Mouse (Mus musculus) forebrain, embryonic 11.5 days (tissue): ENCODE results near the gene Gli2. TPM values are rescaled to one million over a fixed set of nuclear protein-coding genes. Genes with fewer than 3 reads are reported as not detected.

Experiments
- ATAC-seq: fragments of 200-750 bp; cut with Nextera tagmentation; replicated peaks from 2 replicates; pipeline ENCODE4 v1.8.0; 2017; ENCODE audit warnings: moderate TSS enrichment; ENCODE audit not compliant: low FRiP score
- DNase-seq: peaks from one replicate; pipeline ENCODE4 v3.0.0-alpha.2; 2017; ENCODE audit warnings: low spot score
- H3K27ac ChIP-seq: fragments of 300-500 bp; sonication (generic); 2 replicates; pipeline ENCODE4 v1.5.1; 2014; ENCODE audit warnings: low read depth, low read length
- H3K27me3 ChIP-seq: fragments of 300-500 bp; sonication (generic); 2 replicates; pipeline ENCODE4 v1.6.1; 2014; ENCODE audit warnings: mild to moderate bottlenecking, low read length, mixed read lengths; ENCODE audit not compliant: control insufficient read depth, insufficient read depth
- H3K36me3 ChIP-seq: fragments of 300-500 bp; sonication (generic); 2 replicates; pipeline ENCODE4 v1.6.1; 2014; ENCODE audit warnings: mild to moderate bottlenecking, low read length, moderate library complexity, mixed read lengths; ENCODE audit not compliant: control insufficient read depth, insufficient read depth
- H3K4me1 ChIP-seq: fragments of 300-500 bp; sonication (generic); replicated peaks from 2 replicates; pipeline ENCODE4 v1.6.1; 2014; ENCODE audit warnings: low read length, mixed read lengths; ENCODE audit not compliant: control insufficient read depth, insufficient read depth
- H3K4me2 ChIP-seq: fragments of 300-500 bp; sonication (generic); 2 replicates; pipeline ENCODE4 v1.6.1; 2014; ENCODE audit warnings: low read depth, mild to moderate bottlenecking, low read length, moderate library complexity, mixed read lengths; ENCODE audit not compliant: severe bottlenecking
- H3K4me3 ChIP-seq: fragments of 300-500 bp; sonication (generic); 2 replicates; pipeline ENCODE4 v1.5.1; 2014; ENCODE audit warnings: low read depth, low read length
- H3K9ac ChIP-seq: fragments of 300-500 bp; sonication (generic); 2 replicates; pipeline ENCODE4 v1.6.1; 2014; ENCODE audit warnings: low read length
- H3K9me3 ChIP-seq: fragments of 300-500 bp; sonication (generic); 2 replicates; pipeline ENCODE4 v1.6.1; 2016; ENCODE audit warnings: low read length, mixed read lengths; ENCODE audit not compliant: control insufficient read depth
- WGBS: fragments of 180-500 bp; shearing (Covaris S2); extraction: QIAGEN DNeasy Blood & Tissue Kit; methylation state at CpG from one replicate; pipeline ENCODE4 v1.1.7; 2014; 5-methylcytosine and 5-hydroxymethylcytosine counted together
- polyA plus RNA-seq: library from polyadenylated mRNA; unstranded; fragments of >200 nt; fragmentation: Nextera tagmentation; extraction: Ambion mirVana; gene quantifications from 2 replicates; pipeline ENCODE4 v1.2.1, GENCODE M21; 2014

The Gli2 gene
- polyA plus RNA-seq, 1 experiment from 2014 or later = 16.3 TPM

DNA sequence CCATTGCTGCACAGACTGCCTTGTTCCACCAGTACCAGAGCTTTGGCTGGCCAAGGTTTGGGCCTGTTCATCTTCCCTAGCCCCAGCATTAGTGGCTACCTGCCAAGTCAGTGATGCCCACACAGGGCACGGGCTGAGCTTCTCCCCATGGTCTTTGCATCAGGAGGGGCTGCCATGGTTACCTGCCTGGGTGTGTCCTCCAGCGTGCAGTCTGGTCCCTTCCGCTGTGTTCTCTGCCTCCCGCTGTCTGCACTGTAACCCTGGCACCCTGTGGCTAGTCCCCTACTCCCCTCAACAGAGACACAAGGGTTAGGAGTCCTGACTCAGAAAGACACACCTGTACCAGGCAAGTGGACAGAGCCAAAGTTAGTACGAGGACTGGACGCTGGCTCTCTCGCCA lies 24.5 kb upstream of the Gli2 start:
- no peak overlapping the region for H3K4me3 ChIP-seq
- DNase-seq (no peak), ATAC-seq (no peak)
- H3K27me3 ChIP-seq = no peaks in the 10 kb centered on the region
- 86% methylated on average over 7 of the region's 7 CpGs for WGBS
- 0 out of 2 replicates have a peak, but pooled peaks cover 2% of the 10 kb centered on the region for H3K4me1 ChIP-seq
- H3K36me3 ChIP-seq = no peaks in the 10 kb centered on the region
- H3K4me2 ChIP-seq = no peak overlapping the region
- H3K9ac ChIP-seq = no peak overlapping the region
- no peaks in the 10 kb centered on the region for H3K9me3 ChIP-seq
- H3K27ac ChIP-seq = no peak overlapping the region

DNA sequence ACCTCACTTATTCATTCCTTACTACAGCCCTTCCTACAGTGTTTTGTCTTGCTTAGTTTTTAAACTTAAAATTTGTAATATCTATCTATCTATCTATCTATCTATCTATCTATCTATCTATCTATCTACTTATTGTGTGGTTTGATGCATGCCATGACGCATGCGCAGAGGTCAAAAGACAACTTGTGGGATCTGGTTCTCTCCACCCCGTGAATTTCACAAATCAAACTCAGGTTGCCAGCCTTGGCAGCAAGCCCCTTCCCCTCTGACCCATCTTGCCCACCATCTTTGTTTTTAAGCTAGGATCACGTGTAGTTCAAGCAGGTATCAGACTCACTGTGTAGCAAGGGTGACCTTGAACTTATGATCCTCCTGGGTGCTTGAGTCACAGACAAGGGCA lies 22.9 kb upstream of the Gli2 start:
- H3K36me3 ChIP-seq = no peaks in the 10 kb centered on the region
- no peak overlapping the region for H3K4me3 ChIP-seq
- WGBS = 73% methylated on average over 4 of the region's 4 CpGs
- H3K4me2 ChIP-seq = no peak overlapping the region
- no peaks in the 10 kb centered on the region for H3K9me3 ChIP-seq
- H3K27me3 ChIP-seq = no peaks in the 10 kb centered on the region
- no peak for DNase-seq
- no peak overlapping the region for H3K9ac ChIP-seq
- H3K27ac ChIP-seq = no peak overlapping the region
- ATAC-seq = no peak
- no peaks in the 10 kb centered on the region for H3K4me1 ChIP-seq

DNA sequence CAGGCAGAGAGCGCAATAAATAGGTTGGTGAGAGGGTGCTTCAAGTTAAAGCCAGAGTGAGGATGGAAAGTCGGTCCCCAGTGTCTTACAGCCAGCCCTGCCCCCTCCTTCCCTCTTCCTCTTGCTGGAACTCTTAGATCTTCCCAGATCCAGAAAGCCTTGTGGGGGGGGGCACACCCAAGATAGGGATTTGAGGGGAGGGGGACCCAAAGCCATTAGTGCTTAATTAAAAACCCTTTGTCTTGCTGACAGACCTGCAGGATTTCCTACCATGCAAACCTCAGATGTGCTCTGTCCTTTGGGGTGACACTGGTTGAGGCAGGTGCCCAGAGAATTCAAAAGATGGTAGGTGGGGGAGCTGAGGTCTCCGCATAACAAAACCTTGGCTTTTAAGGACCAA lies 22.5 kb upstream of the Gli2 start:
- Histone ChIP-seq H3K9ac (no peak overlapping the region), H3K36me3 (no peaks in the 10 kb centered on the region), H3K27ac (no peak overlapping the region), H3K4me1 (no peaks in the 10 kb centered on the region), H3K4me3 (no peak overlapping the region), H3K9me3 (no peaks in the 10 kb centered on the region), H3K4me2 (no peak overlapping the region), H3K27me3 (no peaks in the 10 kb centered on the region)
- 50% methylated on average over 3 of the region's 3 CpGs for WGBS
- ATAC-seq = no peak
- no peak for DNase-seq

DNA sequence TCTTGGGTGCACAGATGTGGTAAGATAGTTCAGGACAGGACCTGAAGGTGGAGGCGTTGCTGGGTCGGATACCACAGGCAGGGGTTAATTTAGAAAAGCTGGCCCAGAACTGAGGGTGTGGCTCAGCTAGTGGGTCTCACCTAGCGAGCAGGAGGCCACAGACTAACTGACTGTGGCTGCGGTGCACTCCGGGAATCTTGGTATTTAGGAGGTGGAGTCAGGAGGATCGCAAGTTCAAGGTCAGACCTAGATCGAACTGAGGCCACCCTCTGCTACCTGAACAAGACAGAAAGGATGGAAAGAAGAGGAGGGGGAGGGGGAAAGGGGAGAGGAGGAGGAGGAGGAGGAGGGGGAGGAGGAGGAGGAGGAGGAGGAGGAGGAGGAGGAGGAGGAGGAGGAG lies 22.1 kb upstream of the Gli2 start:
- Histone ChIP-seq H3K9ac (no peak overlapping the region), H3K4me1 (no peaks in the 10 kb centered on the region), H3K4me3 (no peak overlapping the region), H3K36me3 (no peaks in the 10 kb centered on the region), H3K9me3 (no peaks in the 10 kb centered on the region), H3K27ac (no peak overlapping the region), H3K4me2 (no peak overlapping the region), H3K27me3 (no peaks in the 10 kb centered on the region)
- DNase-seq = no peak
- WGBS = 47% methylated on average over 7 of the region's 7 CpGs
- ATAC-seq = no peak

DNA sequence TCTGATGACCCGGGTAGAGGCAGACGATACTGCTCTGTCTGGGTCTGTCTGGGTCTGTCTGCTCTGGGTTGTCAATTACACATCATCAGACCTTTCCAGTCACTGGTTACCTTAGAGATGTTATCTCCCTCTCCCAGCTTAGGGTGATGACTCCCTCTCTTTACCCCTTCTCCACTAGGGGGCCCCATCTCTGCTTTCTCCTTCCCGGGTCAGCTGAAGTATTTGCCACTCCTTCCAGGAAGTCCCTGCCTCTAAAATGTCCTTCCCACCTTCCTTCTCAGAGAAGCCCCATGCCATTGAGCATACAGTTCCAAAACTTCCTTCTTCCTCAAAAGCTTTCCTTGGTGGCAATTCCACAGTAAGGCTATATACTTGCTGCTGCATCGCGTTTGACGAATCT lies 21.5 kb upstream of the Gli2 start:
- Histone ChIP-seq H3K4me2 (no peak overlapping the region), H3K9me3 (no peaks in the 10 kb centered on the region), H3K4me3 (no peak overlapping the region), H3K9ac (no peak overlapping the region), H3K27ac (no peak overlapping the region), H3K36me3 (no peaks in the 10 kb centered on the region), H3K4me1 (no peaks in the 10 kb centered on the region), H3K27me3 (no peaks in the 10 kb centered on the region)
- WGBS = 71% methylated on average over 6 of the region's 6 CpGs
- no peak for DNase-seq
- ATAC-seq = no peak

- DNase-seq = no peak
- Histone ChIP-seq H3K36me3 (no peaks in the 10 kb centered on the region), H3K9ac (no peak overlapping the region), H3K9me3 (no peaks in the 10 kb centered on the region), H3K4me1 (no peaks in the 10 kb centered on the region), H3K4me2 (no peak overlapping the region), H3K27ac (no peak overlapping the region), H3K4me3 (no peak overlapping the region), H3K27me3 (no peaks in the 10 kb centered on the region)
- 89% methylated on average over 7 of the region's 7 CpGs for WGBS
- ATAC-seq = no peak
These were observed 20.5 kb upstream of the Gli2 start for GRCm38 (mm10) chr1:119073876-119074275.

DNA sequence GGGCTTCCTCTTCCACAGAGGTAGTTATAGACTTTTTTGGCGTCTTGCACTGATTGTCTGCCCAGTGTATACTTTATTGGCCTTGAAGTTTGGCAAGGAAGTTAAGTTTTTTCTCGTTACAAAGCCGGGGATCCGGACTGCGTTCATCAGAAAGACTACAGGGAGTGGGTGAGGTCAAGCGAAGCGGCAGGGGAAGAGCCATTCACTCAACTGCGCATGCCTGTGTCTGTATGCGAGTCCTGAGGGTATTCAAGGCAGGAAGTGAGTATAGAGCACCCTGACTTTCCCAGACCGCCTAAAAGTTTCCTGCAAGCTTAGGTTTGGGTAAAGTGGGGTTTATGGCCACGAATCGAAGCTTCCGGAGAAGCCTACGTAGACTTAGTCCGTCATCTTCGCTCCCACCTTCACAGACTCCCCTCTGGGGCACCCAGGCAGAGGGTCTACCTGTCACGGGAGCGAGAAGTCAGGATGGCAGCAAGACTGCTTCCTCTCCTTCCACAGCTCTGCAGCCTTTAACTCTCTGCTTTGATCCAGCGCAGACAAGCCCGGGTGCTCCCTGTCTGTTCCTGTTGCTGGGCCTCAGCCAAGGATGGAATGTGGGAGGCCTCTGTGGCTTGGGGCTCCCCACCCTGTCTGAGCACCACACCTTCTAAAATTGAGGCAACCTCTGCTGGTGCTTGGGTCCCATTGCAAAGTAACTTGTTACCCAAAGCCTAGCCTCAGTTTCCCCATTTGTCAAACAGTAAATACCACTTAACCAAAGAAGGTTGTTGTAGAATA lies 11.7 kb upstream of the Gli2 start:
- 85% methylated on average over 20 of the region's 20 CpGs for WGBS
- H3K4me2 ChIP-seq = no peak overlapping the region

DNA sequence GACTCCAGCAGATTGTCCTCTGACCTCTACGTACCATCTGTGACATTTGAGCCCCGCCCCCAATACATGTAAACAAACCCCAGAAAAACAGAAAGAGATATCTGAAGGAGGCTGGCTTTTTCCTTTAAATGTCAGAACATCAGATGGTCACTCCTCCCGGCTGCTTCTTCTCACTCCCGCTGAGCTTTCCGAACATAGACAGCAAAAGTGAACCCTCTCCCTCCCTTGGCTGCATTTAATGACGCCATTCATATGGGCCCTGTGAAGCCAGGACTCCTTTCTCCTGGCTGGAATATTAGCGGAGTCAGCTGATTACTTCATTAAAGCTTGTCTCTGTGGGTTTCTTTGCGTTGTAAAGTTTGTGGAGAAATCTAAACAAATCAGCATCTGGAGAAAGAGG lies 3.1 kb upstream of the Gli2 start:
- DNase-seq = no peak
- 73% methylated on average over 8 of the region's 8 CpGs for WGBS
- H3K27me3 ChIP-seq = no peaks in the 10 kb centered on the region
- no peak overlapping the region for H3K27ac ChIP-seq
- peaks cover 2% of the 10 kb centered on the region; the same call in 1 of the 2 replicates for H3K4me1 ChIP-seq
- no peaks in the 10 kb centered on the region for H3K36me3 ChIP-seq
- H3K9ac ChIP-seq = no peak overlapping the region
- H3K4me3 ChIP-seq = no peak overlapping the region
- no peak for ATAC-seq
- no peaks in the 10 kb centered on the region for H3K9me3 ChIP-seq
- no peak overlapping the region for H3K4me2 ChIP-seq

More for the DNA sequence above, 11.7 kb upstream of the Gli2 start:
- no peak for ATAC-seq
- H3K36me3 ChIP-seq = no peaks in the 10 kb centered on the region
- H3K27ac ChIP-seq = no peak overlapping the region
- H3K4me1 ChIP-seq = no peaks in the 10 kb centered on the region
- no peaks in the 10 kb centered on the region for H3K27me3 ChIP-seq
- no peak overlapping the region for H3K4me3 ChIP-seq
- H3K9me3 ChIP-seq = no peaks in the 10 kb centered on the region
- no peak overlapping the region for H3K9ac ChIP-seq
- DNase-seq = no peak

GRCm38 (mm10) chr1:119055801-119056200 lies 2.4 kb upstream of the Gli2 start:
- 76% methylated on average over 4 of the region's 4 CpGs for WGBS
- Histone ChIP-seq H3K27me3 (no peaks in the 10 kb centered on the region), H3K4me3 (no peak overlapping the region), H3K4me1 (peaks cover 5% of the 10 kb centered on the region), H3K36me3 (no peaks in the 10 kb centered on the region), H3K27ac (no peak overlapping the region), H3K9ac (no peak overlapping the region), H3K9me3 (no peaks in the 10 kb centered on the region), H3K4me2 (no peak overlapping the region)
- DNase-seq = no peak
- ATAC-seq = no peak
